Mouse (Mus musculus) embryo, embryonic 11.5 days (tissue): Measurements from ENCODE around the gene Vcp.
A peak's percentile ranks its signal among the peaks of the same experiment; 100 is the strongest.

ENCODE experiments used
- DNase-seq: peaks from one replicate; pipeline ENCODE4 v3.0.0-alpha.2; 2012; ENCODE audit warnings: low read depth, low spot score

Gene Vcp

GRCm38 (mm10) chr4:42972952-42973351, 27.4 kb downstream of the Vcp start:
- no peak for DNase-seq

- no peak for DNase-seq
Measured at GRCm38 (mm10) chr4:42969304-42969703, 31.0 kb downstream of the Vcp start, which contains the start of gene 1700022I11Rik. Gene 1700022I11Rik (plus strand): TSS chr4:42969604.

GRCm38 (mm10) chr4:42965039-42965719, 35.1 kb downstream of the Vcp start:
- DNase-seq = peak; percentile 60

- no peak for DNase-seq
Measured at GRCm38 (mm10) chr4:42963480-42963879, 36.8 kb downstream of the Vcp start.

GRCm38 (mm10) chr4:42961592-42961991, 38.7 kb downstream of the Vcp start:
- peak; percentile 30 for DNase-seq

GRCm38 (mm10) chr4:42959382-42959781, 40.9 kb downstream of the Vcp start:
- no peak for DNase-seq

GRCm38 (mm10) chr4:42958942-42959341, 41.4 kb downstream of the Vcp start:
- no peak for DNase-seq

GRCm38 (mm10) chr4:42957979-42958378, 42.3 kb downstream of the Vcp start:
- DNase-seq = no peak

GRCm38 (mm10) chr4:42957306-42957705, 43.0 kb downstream of the Vcp start:
- DNase-seq = no peak

- no peak for DNase-seq
Measured at GRCm38 (mm10) chr4:42956581-42956980, 43.7 kb downstream of the Vcp start.

GRCm38 (mm10) chr4:42955200-42955599, 45.1 kb downstream of the Vcp start:
- no peak for DNase-seq

GRCm38 (mm10) chr4:42954297-42954696, 46.0 kb downstream of the Vcp start:
- DNase-seq = peak; percentile 50

GRCm38 (mm10) chr4:42953435-42954094, 46.7 kb downstream of the Vcp start:
- DNase-seq = no peak

GRCm38 (mm10) chr4:42952563-42952962, 47.7 kb downstream of the Vcp start:
- no peak for DNase-seq

GRCm38 (mm10) chr4:42951206-42952195, 48.8 kb downstream of the Vcp start:
- DNase-seq = no peak

GRCm38 (mm10) chr4:42950065-42950558, 50.2 kb downstream of the Vcp start:
- DNase-seq = peak; percentile 79

GRCm38 (mm10) chr4:42949676-42950051, 50.6 kb downstream of the Vcp start, which contains the start of gene Dnajb5:
Gene Dnajb5 (plus strand): TSS chr4:42949814.
- peak; percentile 91 for DNase-seq

GRCm38 (mm10) chr4:42949051-42949675, 51.1 kb downstream of the Vcp start:
- no peak for DNase-seq

- no peak for DNase-seq
Measured at GRCm38 (mm10) chr4:42948527-42948926, 51.8 kb downstream of the Vcp start.

- DNase-seq = peak; percentile 20
Measured at GRCm38 (mm10) chr4:42946733-42947290, 53.5 kb downstream of the Vcp start.

- peak; percentile 47 for DNase-seq
Measured at GRCm38 (mm10) chr4:42945952-42946351, 54.4 kb downstream of the Vcp start.
